Mouse (Mus musculus): ENCODE data around the gene Mak. TPM values are rescaled to one million over a fixed set of nuclear protein-coding genes. Genes with fewer than 3 reads are reported as not detected.
"Not testable (repeated sequence)": the region's sequence is repeated elsewhere in the genome, so short reads cannot be mapped to it uniquely, and the experiment has no call there.

The Mak gene
- polyA plus RNA-seq, 1 experiment = not detected

GRCm38 (mm10) chr13:40994487-40995263, 84.8 kb downstream of the Mak start:
- Histone ChIP-seq H3K27ac (replicated peaks; ENCODE audit: low read depth, low read length) (no peak overlapping the region), H3K4me3 (ENCODE audit: insufficient read depth, low read depth, low read length) (no peak overlapping the region), H3K4me1 (ENCODE audit: control insufficient read depth, insufficient read depth, insufficient read length, low read length) (no peaks in the 10 kb centered on the region)

GRCm38 (mm10) chr13:40988418-40988817, 91.1 kb downstream of the Mak start:
- no peaks in the 10 kb centered on the region for H3K4me1 ChIP-seq (ENCODE audit: control insufficient read depth, insufficient read depth, insufficient read length, low read length)
- H3K27ac ChIP-seq (replicated peaks; ENCODE audit: low read depth, low read length) = no peak overlapping the region
- no peak overlapping the region for H3K4me3 ChIP-seq (ENCODE audit: insufficient read depth, low read depth, low read length)

GRCm38 (mm10) chr13:40987608-40988303, 91.8 kb downstream of the Mak start:
- not testable (repeated sequence) for H3K4me1 ChIP-seq (ENCODE audit: control insufficient read depth, insufficient read depth, insufficient read length, low read length); H3K27ac ChIP-seq (replicated peaks; ENCODE audit: low read depth, low read length); H3K4me3 ChIP-seq (ENCODE audit: insufficient read depth, low read depth, low read length)

DNA sequence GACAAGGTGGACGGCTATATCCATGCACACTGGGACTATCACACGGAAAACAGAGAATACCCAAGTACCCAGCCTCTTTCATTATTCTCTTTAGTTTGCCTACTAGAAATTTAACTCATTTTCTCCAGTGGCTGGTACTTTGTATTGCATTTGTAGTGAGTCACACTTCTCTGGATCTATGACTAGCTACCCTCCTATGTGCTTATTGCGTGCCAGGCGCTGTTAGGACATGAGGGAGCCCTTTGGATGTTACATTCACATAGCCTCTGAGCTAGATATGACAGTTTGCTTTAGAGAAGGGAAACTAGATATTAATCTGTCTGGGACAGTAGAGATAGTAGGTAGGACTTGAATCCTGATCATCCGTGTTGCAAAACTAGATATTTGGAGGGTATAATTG, 93.4 kb downstream of the Mak start:
- Histone ChIP-seq H3K4me1 (ENCODE audit: control insufficient read depth, insufficient read depth, insufficient read length, low read length) (no peaks in the 10 kb centered on the region), H3K4me3 (ENCODE audit: insufficient read depth, low read depth, low read length) (no peak overlapping the region), H3K27ac (replicated peaks; ENCODE audit: low read depth, low read length) (no peak overlapping the region)

DNA sequence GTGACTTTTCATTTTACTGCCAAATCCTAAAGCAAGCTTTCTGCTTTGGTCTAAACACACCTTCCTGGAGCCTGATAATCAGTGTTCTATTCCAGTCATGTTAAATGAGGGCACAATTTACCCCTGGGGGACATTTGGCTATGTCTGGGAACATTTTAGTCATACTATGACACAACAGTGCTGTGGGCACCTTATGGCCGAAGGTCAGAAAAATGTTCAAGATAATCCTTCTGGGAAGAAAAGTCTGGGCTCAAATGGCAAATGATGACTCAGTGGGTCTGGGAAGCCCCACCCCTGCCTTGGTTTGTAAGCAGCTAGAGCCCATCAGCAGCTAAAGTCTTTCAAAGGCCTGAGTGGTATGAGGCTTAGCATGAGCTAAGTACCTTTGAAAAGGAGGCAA, 96.7 kb downstream of the Mak start:
- H3K4me3 ChIP-seq (ENCODE audit: insufficient read depth, low read depth, low read length) = no peak overlapping the region
- no peak overlapping the region for H3K27ac ChIP-seq (replicated peaks; ENCODE audit: low read depth, low read length)
- H3K4me1 ChIP-seq (ENCODE audit: control insufficient read depth, insufficient read depth, insufficient read length, low read length) = peaks cover 6% of the 10 kb centered on the region; the same call in 1 of the 2 replicates

DNA sequence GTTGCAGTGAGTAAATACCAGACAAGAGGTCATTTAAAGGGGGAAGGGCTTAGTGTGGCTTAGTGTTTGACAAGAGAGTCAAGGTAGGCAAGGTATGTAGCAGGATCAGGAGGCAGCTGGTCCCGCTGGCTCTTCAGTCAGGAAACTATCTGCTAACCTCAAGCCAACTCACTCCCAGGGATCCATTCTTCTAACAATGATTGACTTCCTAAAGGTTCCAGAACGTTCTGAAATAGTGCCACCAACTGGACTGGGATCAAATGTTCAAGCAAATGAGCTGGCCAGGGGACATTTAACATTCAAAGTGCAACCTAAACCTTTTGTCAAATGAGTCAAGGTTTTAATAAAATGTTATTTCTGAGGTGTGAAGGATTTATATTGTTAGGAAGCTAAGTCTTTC, 100.2 kb downstream of the Mak start:
- peak overlapping the region; percentile 89 for H3K27ac ChIP-seq (replicated peaks; ENCODE audit: low read depth, low read length)
- peaks cover 6% of the 10 kb centered on the region; the same call in 1 of the 2 replicates for H3K4me1 ChIP-seq (ENCODE audit: control insufficient read depth, insufficient read depth, insufficient read length, low read length)
- H3K4me3 ChIP-seq (ENCODE audit: insufficient read depth, low read depth, low read length) = 0 out of 2 replicates have a peak overlapping the region, but pooled peaks have one; percentile 3

- Histone ChIP-seq H3K27ac (replicated peaks; ENCODE audit: low read depth, low read length) (peak overlapping the region; percentile 92), H3K4me1 (ENCODE audit: control insufficient read depth, insufficient read depth, insufficient read length, low read length) (peaks cover 6% of the 10 kb centered on the region; the same call in 1 of the 2 replicates), H3K4me3 (ENCODE audit: insufficient read depth, low read depth, low read length) (peak overlapping the region; percentile 3; the same call in 1 of the 2 replicates)
These were observed 100.9 kb downstream of the Mak start for GRCm38 (mm10) chr13:40978652-40979051.

- Histone ChIP-seq H3K27ac (replicated peaks; ENCODE audit: low read depth, low read length) (no peak overlapping the region), H3K4me1 (ENCODE audit: control insufficient read depth, insufficient read depth, insufficient read length, low read length) (peaks cover 6% of the 10 kb centered on the region; the same call in 1 of the 2 replicates), H3K4me3 (ENCODE audit: insufficient read depth, low read depth, low read length) (no peak overlapping the region)
These were observed 101.9 kb downstream of the Mak start for GRCm38 (mm10) chr13:40977609-40978008.

Other genes with a start within 250 kb of the Mak start
- gene Gcnt2, start 220.0 kb downstream of the Mak start, polyA plus RNA-seq (2012; ENCODE audit: insufficient read depth, insufficient read length, missing spikeins) = 5.3 and 7.0 TPM in 2 replicates
- 53.0 and 58.3 TPM in 2 replicates for gene Pak1ip1, start 78.7 kb downstream of the Mak start, polyA plus RNA-seq (2012; ENCODE audit: insufficient read depth, insufficient read length, missing spikeins)
- gene Tmem14c, start 63.4 kb downstream of the Mak start, polyA plus RNA-seq (2012; ENCODE audit: insufficient read depth, insufficient read length, missing spikeins) = 595 and 651 TPM in 2 replicates
- gene Gcm2, start 31.3 kb upstream of the Mak start, polyA plus RNA-seq (2012; ENCODE audit: insufficient read depth, insufficient read length, missing spikeins) = not detected in 2 replicates
- gene Sycp2l, start 34.6 kb upstream of the Mak start, polyA plus RNA-seq (2012; ENCODE audit: insufficient read depth, insufficient read length, missing spikeins) = not detected in 2 replicates
- not detected in 2 replicates for gene Elovl2, start 140.7 kb upstream of the Mak start, polyA plus RNA-seq (2012; ENCODE audit: insufficient read depth, insufficient read length, missing spikeins)
- 6.3 and 7.3 TPM in 2 replicates for gene Smim13, start 170.1 kb upstream of the Mak start, polyA plus RNA-seq (2012; ENCODE audit: insufficient read depth, insufficient read length, missing spikeins)
- gene Gm17364, start 194.3 kb upstream of the Mak start, polyA plus RNA-seq (2012; ENCODE audit: insufficient read depth, insufficient read length, missing spikeins) = not detected in 2 replicates